Mouse (Mus musculus): ENCODE measurements around the gene Ppp1r15a. TPM values are rescaled to one million over a fixed set of nuclear protein-coding genes. Genes with fewer than 3 reads are reported as not detected.

Ppp1r15a gene
- total and polyA plus RNA-seq, 3 experiments = 11.7 to 37.1 (median 13.9) TPM

DNA sequence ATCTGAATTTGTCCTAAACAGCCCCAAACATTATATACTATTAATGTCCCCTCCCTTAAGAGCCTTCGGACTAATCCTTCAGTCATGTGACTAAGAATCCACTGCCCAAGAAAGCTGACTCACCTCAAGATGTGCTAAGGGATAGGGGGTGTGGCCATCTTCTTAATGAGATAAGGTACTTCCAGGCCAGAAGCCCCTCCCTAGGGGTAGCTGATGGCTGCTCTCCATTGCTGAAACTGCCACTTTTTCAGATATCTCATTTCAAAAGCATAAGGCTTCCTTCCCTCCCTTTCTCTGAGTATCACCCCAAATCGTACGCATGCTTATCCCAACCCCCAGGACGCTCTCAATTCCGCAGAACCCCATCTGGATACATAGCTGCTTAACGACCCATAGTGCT is 17.5 kb downstream of the Ppp1r15a start:
- Histone ChIP-seq H3K4me3 (replicated peaks in 1 of 3; ENCODE audit: low read depth in 2 of 3, low read length in 2 of 3, poor library complexity in 1 of 3) (no peak overlapping the region), H3K36me3 (replicated peaks in 1 of 2; ENCODE audit: control insufficient read depth in 1 of 2, insufficient read depth in 1 of 2, low read length in 1 of 2) (peaks cover 7 to 43% of the 10 kb centered on the region in 2 experiments), H3K4me1 (ENCODE audit: control insufficient read depth in 1 of 2, insufficient read depth in 2 of 2) (peaks cover 2 to 16% of the 10 kb centered on the region in 2 experiments; a peak in 3 of 4 replicates), H3K9me3 (replicated peaks; ENCODE audit: low read length) (no peaks in the 10 kb centered on the region), H3K79me2 (replicated peaks; ENCODE audit: control insufficient read depth, extremely low read depth, insufficient read depth, poor library complexity, severe bottlenecking) (no peaks in the 10 kb centered on the region), H3K4me2 (ENCODE audit: insufficient read depth, low read depth, poor library complexity, severe bottlenecking) (no peak overlapping the region), H3K27me3 (replicated peaks) (no peaks in the 10 kb centered on the region), H3K9ac (ENCODE audit: insufficient read depth, low read depth) (no peak overlapping the region), H3K27ac (ENCODE audit: insufficient read depth, low read depth) (no peak overlapping the region)
- in situ Hi-C loops (cut with MboI; ENCODE audit: low pct_ligation_motif_present, low pct_unique_long_range_greater_than_20kb, low sequenced_read_pairs) = no loop called here
- no peak for DNase-seq (ENCODE audit: extremely low read depth)
- dilution Hi-C loops (cut with MboI; ENCODE audit: extremely low pct_ligation_motif_present, extremely low pct_unique_long_range_greater_than_20kb, low sequenced_read_pairs) = no loop called here
- TF ChIP-seq MAX (IDR thresholded peaks at IDR 0.05; ENCODE audit: low read length) = no peak
- TF ChIP-seq BHLHE40 (IDR thresholded peaks at IDR 0.05; ENCODE audit: low read depth, low read length) = no peak
- no peak for TF ChIP-seq ZNF384 (IDR thresholded peaks at IDR 0.05; ENCODE audit: low read depth, low read length)
- no peak for TF ChIP-seq ZMIZ1 (IDR thresholded peaks at IDR 0.05; ENCODE audit: low read depth, low read length)
- TF ChIP-seq SIN3A (IDR thresholded peaks at IDR 0.05; ENCODE audit: low read length) = no peak

DNA sequence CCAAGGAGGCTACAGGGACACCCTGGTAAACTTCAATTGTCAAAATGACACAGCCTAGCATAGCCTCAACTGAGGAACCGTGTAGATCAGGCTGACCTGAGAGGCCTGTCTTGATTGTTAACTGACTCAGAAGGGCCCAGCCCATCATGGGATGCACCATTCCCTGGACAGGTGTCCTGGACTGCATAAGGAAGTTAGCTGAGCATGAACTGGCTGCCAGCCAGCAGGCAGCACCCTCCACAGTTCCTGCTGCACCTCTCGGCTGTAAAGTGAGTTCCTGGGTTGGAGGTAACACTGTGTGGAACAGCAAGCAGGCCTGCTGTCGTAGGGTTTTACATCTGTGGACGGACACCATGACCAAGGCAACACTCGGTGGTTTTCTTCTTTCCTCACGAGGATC is 18.5 kb downstream of the Ppp1r15a start:
- H3K27ac ChIP-seq (ENCODE audit: insufficient read depth, low read depth) = no peak overlapping the region
- DNase-seq (ENCODE audit: extremely low read depth) = no peak
- H3K4me3 ChIP-seq (replicated peaks in 1 of 3; ENCODE audit: low read depth in 2 of 3, low read length in 2 of 3, poor library complexity in 1 of 3) = no peak overlapping the region
- dilution Hi-C loops (cut with MboI; ENCODE audit: extremely low pct_ligation_motif_present, extremely low pct_unique_long_range_greater_than_20kb, low sequenced_read_pairs) (no loop called here), in situ Hi-C loops (cut with MboI; ENCODE audit: low pct_ligation_motif_present, low pct_unique_long_range_greater_than_20kb, low sequenced_read_pairs) (no loop called here)
- H3K27me3 ChIP-seq (replicated peaks) = no peaks in the 10 kb centered on the region
- no peak overlapping the region for H3K9ac ChIP-seq (ENCODE audit: insufficient read depth, low read depth)
- H3K36me3 ChIP-seq (replicated peaks in 1 of 2; ENCODE audit: control insufficient read depth in 1 of 2, insufficient read depth in 1 of 2, low read length in 1 of 2) = peaks cover 10 to 52% of the 10 kb centered on the region in 2 experiments
- no peaks in the 10 kb centered on the region for H3K79me2 ChIP-seq (replicated peaks; ENCODE audit: control insufficient read depth, extremely low read depth, insufficient read depth, poor library complexity, severe bottlenecking)
- H3K4me2 ChIP-seq (ENCODE audit: insufficient read depth, low read depth, poor library complexity, severe bottlenecking) = no peak overlapping the region
- no peaks in the 10 kb centered on the region for H3K9me3 ChIP-seq (replicated peaks; ENCODE audit: low read length)
- H3K4me1 ChIP-seq (ENCODE audit: control insufficient read depth in 1 of 2, insufficient read depth in 2 of 2) = peaks cover 2 to 16% of the 10 kb centered on the region in 2 experiments; a peak in 3 of 4 replicates
- TF ChIP-seq JUND (conservative IDR thresholded peaks at IDR 0.05; ENCODE audit: low read depth, low read length) (no peak), KAT2A (IDR thresholded peaks at IDR 0.05; ENCODE audit: insufficient replicate concordance, low read length) (no peak), MYC (IDR thresholded peaks at IDR 0.05; ENCODE audit: low read depth, low read length) (no peak), CHD2 (IDR thresholded peaks at IDR 0.05; ENCODE audit: low read length) (no peak), MXI1 (IDR thresholded peaks at IDR 0.05; ENCODE audit: low read depth, low read length) (no peak), ZMIZ1 (IDR thresholded peaks at IDR 0.05; ENCODE audit: low read depth, low read length) (no peak), PAX5 (IDR thresholded peaks at IDR 0.05; ENCODE audit: low read length) (no peak), E2F4 (IDR thresholded peaks at IDR 0.05; ENCODE audit: insufficient replicate concordance, low read depth, low read length) (no peak), TBP (conservative IDR thresholded peaks at IDR 0.05; ENCODE audit: low read depth, low read length) (no peak), RAD21 (IDR thresholded peaks at IDR 0.05; ENCODE audit: low read depth, low read length) (no peak), SIN3A (IDR thresholded peaks at IDR 0.05; ENCODE audit: low read length) (no peak), SMC3 (IDR thresholded peaks at IDR 0.05; ENCODE audit: low read depth, low read length) (no peak), MAFK (IDR thresholded peaks at IDR 0.05; ENCODE audit: insufficient replicate concordance, low read length) (no peak), USF1 (IDR thresholded peaks at IDR 0.05; ENCODE audit: low read depth, low read length) (no peak), ZC3H11A (IDR thresholded peaks at IDR 0.05; ENCODE audit: low read depth, low read length) (no peak), GABPA (IDR thresholded peaks at IDR 0.05; ENCODE audit: insufficient replicate concordance, low read depth, low read length) (no peak), POLR2AphosphoS2 (IDR thresholded peaks at IDR 0.05; ENCODE audit: low read depth, low read length) (no peak), EP300 (IDR thresholded peaks at IDR 0.05; ENCODE audit: low read length) (no peak), ZNF384 (IDR thresholded peaks at IDR 0.05; ENCODE audit: low read depth, low read length) (no peak)

Measured in CH12.LX (cell line).